Mouse (Mus musculus): ENCODE data around the gene Hpcal1.

- TF ChIP-seq CTCF (IDR thresholded peaks at IDR 0.05) (no peak), EP300 (IDR thresholded peaks at IDR 0.05) (no peak)
These were observed 19.5 kb downstream of the Hpcal1 start for GRCm38 (mm10) chr12:17709926-17710746.

Measured in lung, postnatal 0 days (tissue).